Mouse (Mus musculus) testis, adult 2 months (tissue): ENCODE measurements around the gene Dmrtb1. TPM values are rescaled to one million over a fixed set of nuclear protein-coding genes. Genes with fewer than 3 reads are reported as not detected.
A peak's percentile ranks its signal among the peaks of the same experiment; 100 is the strongest.

Experiments
- H3K27ac ChIP-seq: fragments of 200-500 bp; 2 replicates; pipeline ENCODE4 v1.5.1; 2012; ENCODE audit warnings: low read depth, low read length; ENCODE audit not compliant: control insufficient read depth, insufficient read depth
- H3K27me3 ChIP-seq: fragments of 200-500 bp; 2 replicates; pipeline ENCODE4 v1.6.1; 2012; ENCODE audit warnings: mild to moderate bottlenecking, low read length, moderate library complexity; ENCODE audit not compliant: control insufficient read depth, insufficient read depth
- H3K36me3 ChIP-seq: fragments of 200-500 bp; 2 replicates; pipeline ENCODE4 v1.6.1; 2012; ENCODE audit warnings: mild to moderate bottlenecking, low read length; ENCODE audit not compliant: control insufficient read depth, insufficient read depth
- H3K4me1 ChIP-seq: fragments of 200-500 bp; 2 replicates; pipeline ENCODE4 v1.6.1; 2012; ENCODE audit warnings: low read length; ENCODE audit not compliant: control insufficient read depth, insufficient read depth
- H3K4me3 ChIP-seq: fragments of 200-500 bp; 2 replicates; pipeline ENCODE4 v1.5.1; 2012; ENCODE audit warnings: low read depth, mild to moderate bottlenecking, low read length, moderate library complexity, mixed read lengths; ENCODE audit not compliant: control insufficient read depth
- CTCF ChIP-seq: fragments of 200-500 bp; IDR thresholded peaks from 2 replicates; pipeline ENCODE4 v1.5.1; 2012; ENCODE audit warnings: low read depth, mild to moderate bottlenecking, inconsistent platforms, low read length, moderate library complexity; ENCODE audit not compliant: control insufficient read depth, insufficient read depth, insufficient replicate concordance
- POLR2A ChIP-seq: fragments of 200-500 bp; IDR thresholded peaks from 2 replicates; pipeline ENCODE4 v1.6.1; 2012; ENCODE audit warnings: low read depth, mild to moderate bottlenecking, inconsistent platforms, low read length, moderate library complexity; ENCODE audit not compliant: control insufficient read depth
- polyA plus RNA-seq: library from polyadenylated mRNA; depleted of rRNA; stranded (reverse); fragments of >200 nt; gene quantifications from 2 replicates; pipeline ENCODE4 v1.2.3, GENCODE M21; 2012

The Dmrtb1 gene
- polyA plus RNA-seq, 1 experiment: 921 TPM

DNA sequence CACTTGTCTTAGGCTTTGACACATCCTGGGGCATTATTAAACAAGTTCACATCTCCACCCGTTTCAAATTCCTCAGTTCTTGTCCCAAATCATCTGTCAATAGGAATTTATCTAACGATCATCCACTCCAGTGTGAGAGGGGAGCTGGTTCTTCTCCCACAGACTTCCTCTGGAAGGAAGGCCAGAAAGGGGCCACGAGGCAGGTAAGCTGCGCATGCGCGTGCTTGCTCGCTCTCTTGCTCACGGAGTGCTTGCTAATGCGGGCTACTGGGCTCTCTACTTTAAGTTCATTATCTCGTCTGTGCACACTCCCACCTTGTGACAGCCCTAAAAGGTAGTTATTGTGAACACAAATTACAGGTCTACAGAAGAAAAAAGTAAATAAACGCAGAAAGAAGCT is 17.6 kb upstream of the Dmrtb1 start:
- no peak for TF ChIP-seq POLR2A
- TF ChIP-seq CTCF: no peak

DNA sequence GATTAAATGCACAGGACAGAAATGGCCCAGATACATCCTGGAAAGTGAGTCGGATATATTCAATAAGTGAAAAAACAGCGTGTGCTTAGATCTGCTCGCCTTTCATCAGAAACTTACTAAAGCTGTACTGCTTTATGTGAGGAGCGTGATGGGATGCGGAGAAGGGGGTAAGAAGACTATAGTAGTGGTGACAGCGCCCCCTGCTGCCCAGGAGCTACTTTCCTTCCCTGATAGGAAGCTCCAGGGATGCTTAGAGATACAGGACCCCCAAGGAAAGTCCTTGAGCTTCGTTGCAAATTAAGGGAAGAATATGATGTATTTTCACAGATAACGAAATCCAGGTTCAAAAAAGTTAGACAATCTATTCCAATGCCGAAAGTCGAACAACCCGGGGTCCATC is 17.1 kb upstream of the Dmrtb1 start:
- H3K4me3 ChIP-seq: peak overlapping the region; percentile 64; the same call in 1 of the 2 replicates
- peaks cover 4% of the 10 kb centered on the region for H3K4me1 ChIP-seq
- no peaks in the 10 kb centered on the region for H3K27me3 ChIP-seq
- no peaks in the 10 kb centered on the region for H3K36me3 ChIP-seq
- no peak overlapping the region for H3K27ac ChIP-seq
- TF ChIP-seq POLR2A (no peak), CTCF (peak; percentile 81; the same call in 1 of the 2 replicates)

More for the DNA sequence above, 17.6 kb upstream of the Dmrtb1 start:
- H3K4me1 ChIP-seq: peaks cover 4% of the 10 kb centered on the region
- H3K27ac ChIP-seq: no peak overlapping the region
- H3K4me3 ChIP-seq: peak overlapping the region; percentile 64
- no peaks in the 10 kb centered on the region for H3K27me3 ChIP-seq
- no peaks in the 10 kb centered on the region for H3K36me3 ChIP-seq

- no peak overlapping the region for H3K27ac ChIP-seq
- H3K36me3 ChIP-seq: no peaks in the 10 kb centered on the region
- H3K4me1 ChIP-seq: peaks cover 4% of the 10 kb centered on the region
- H3K27me3 ChIP-seq: no peaks in the 10 kb centered on the region
- TF ChIP-seq CTCF (no peak), POLR2A (no peak)
- H3K4me3 ChIP-seq: no peak overlapping the region
Observed at GRCm38 (mm10) chr4:107699271-107699670, 15.2 kb upstream of the Dmrtb1 start.

DNA sequence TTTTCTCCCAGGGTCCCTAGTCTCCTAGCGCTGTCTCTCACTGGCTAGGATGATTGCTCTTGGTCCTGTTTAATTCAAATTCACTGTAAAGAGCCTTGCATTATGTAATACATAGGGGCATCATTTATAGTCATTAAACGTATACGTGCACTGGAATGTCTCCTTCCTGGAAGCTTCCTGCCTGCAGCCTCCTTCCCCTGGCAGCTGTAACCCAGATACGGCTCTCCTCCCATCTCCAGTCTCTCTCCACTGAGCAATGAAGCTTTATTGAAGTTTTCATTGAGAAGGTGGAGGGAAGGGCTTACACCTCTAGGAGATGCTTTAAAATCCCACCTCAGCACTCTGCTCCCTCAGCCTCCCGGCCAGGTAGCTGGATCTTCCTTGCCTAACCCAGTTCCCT is 9.8 kb upstream of the Dmrtb1 start:
- Histone ChIP-seq H3K4me3 (no peak overlapping the region), H3K27me3 (no peaks in the 10 kb centered on the region), H3K36me3 (no peaks in the 10 kb centered on the region), H3K27ac (no peak overlapping the region), H3K4me1 (no peaks in the 10 kb centered on the region)
- TF ChIP-seq POLR2A (no peak), CTCF (no peak)

DNA sequence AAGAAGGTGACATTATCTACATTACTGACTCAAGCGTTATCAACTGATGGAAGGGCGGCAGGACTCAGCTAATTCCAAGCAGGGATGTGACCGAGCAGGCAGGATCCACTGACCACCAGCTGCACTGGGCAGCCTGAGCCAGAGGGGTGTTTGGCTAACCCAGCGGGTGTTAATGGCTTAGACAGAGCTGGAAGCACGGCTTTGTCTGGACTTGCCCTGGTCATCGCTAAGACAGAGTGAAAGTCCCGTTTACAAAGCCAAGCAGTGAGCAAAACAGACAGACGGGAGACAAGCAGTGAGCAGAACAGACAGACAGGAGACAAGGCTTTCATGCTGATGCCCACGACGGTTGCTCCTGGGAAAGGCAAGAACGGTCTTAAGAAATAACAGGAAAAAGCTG is 4.2 kb upstream of the Dmrtb1 start:
- Histone ChIP-seq H3K4me3 (no peak overlapping the region), H3K27ac (no peak overlapping the region), H3K27me3 (no peaks in the 10 kb centered on the region), H3K4me1 (peaks cover 13% of the 10 kb centered on the region), H3K36me3 (no peaks in the 10 kb centered on the region)
- TF ChIP-seq CTCF: no peak
- TF ChIP-seq POLR2A: no peak

DNA sequence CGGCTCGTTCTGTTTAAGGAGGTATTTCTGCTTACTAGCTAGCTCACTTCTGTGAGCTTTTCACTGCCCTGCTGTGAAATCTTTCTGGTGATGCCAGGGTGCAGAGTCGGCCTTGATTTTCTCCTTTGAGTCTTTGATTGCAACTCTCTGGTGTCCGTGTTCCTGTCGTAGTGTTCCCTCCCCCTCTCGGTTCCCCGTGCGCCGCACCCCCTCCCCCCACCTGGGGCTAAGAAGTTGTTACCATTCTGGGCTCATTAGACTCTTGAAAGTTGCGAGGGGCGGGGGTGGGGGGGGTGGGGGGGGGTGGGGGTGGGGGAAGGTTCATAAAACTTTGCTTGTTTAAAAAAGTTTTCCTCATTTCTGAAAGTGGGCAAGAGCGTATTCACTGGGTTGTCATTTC is 3.1 kb upstream of the Dmrtb1 start:
- H3K36me3 ChIP-seq: no peaks in the 10 kb centered on the region
- H3K27ac ChIP-seq: no peak overlapping the region
- peaks cover 15% of the 10 kb centered on the region for H3K4me1 ChIP-seq
- no peak for TF ChIP-seq CTCF
- no peak for TF ChIP-seq POLR2A
- no peak overlapping the region; the same call in 1 of the 2 replicates for H3K4me3 ChIP-seq
- H3K27me3 ChIP-seq: no peaks in the 10 kb centered on the region

- Histone ChIP-seq H3K27me3 (no peaks in the 10 kb centered on the region), H3K27ac (peak overlapping the region; percentile 98)
- TF ChIP-seq CTCF (no peak), POLR2A (peak; percentile 66)
Observed at GRCm38 (mm10) chr4:107683006-107683756, 849 bp downstream of the Dmrtb1 start.

More at GRCm38 (mm10) chr4:107683006-107683756, 849 bp downstream of the Dmrtb1 start:
- H3K4me1 ChIP-seq: peaks cover 13% of the 10 kb centered on the region
- peak overlapping the region; percentile 82 for H3K4me3 ChIP-seq
- H3K36me3 ChIP-seq: no peaks in the 10 kb centered on the region
